Mouse (Mus musculus) kidney, adult 18-20 months (tissue): ENCODE data around the gene Gm10128.
"Not testable (repeated sequence)": the region's sequence is repeated elsewhere in the genome, so short reads cannot be mapped to it uniquely, and the experiment has no call there.

Experiments
- DNase-seq: peaks from one replicate; pipeline ENCODE4 v3.0.0; 2021

Gene Gm10128

GRCm38 (mm10) chr14:7643872-7644271, at the start of gene Gm10128:
Gene Gm10128 (minus strand): TSS chr14:7643972.
- not testable (repeated sequence) for DNase-seq

GRCm38 (mm10) chr14:7681170-7681569, 37.4 kb upstream of the Gm10128 start:
- DNase-seq: not testable (repeated sequence)

- not testable (repeated sequence) for DNase-seq
Observed at GRCm38 (mm10) chr14:7662491-7662890, 18.7 kb upstream of the Gm10128 start.

GRCm38 (mm10) chr14:7658101-7659074, 14.6 kb upstream of the Gm10128 start:
- DNase-seq: peak; percentile 4

GRCm38 (mm10) chr14:7657456-7657855, 13.7 kb upstream of the Gm10128 start:
- not testable (repeated sequence) for DNase-seq

GRCm38 (mm10) chr14:7595492-7595891, 48.3 kb downstream of the Gm10128 start, which contains the start of gene Gm10338:
Gene Gm10338 (minus strand): TSS chr14:7595592.
- not testable (repeated sequence) for DNase-seq
